Mouse (Mus musculus) cortical plate, adult 2 months (tissue): ENCODE results near the gene Pip5k1c.

Experiments
- CTCF ChIP-seq: fragments of 200-500 bp; IDR thresholded peaks from 2 replicates; pipeline ENCODE4 v1.5.1; 2011; ENCODE audit warnings: mild to moderate bottlenecking, control low read depth, low read length; ENCODE audit not compliant: insufficient read depth; ENCODE audit errors: extremely low read depth
- POLR2A ChIP-seq: fragments of 200-500 bp; IDR thresholded peaks from 2 replicates; pipeline ENCODE4 v1.6.1; 2011; ENCODE audit warnings: mild to moderate bottlenecking, low read length, control low read depth; ENCODE audit not compliant: insufficient read depth; ENCODE audit errors: extremely low read depth

DNA sequence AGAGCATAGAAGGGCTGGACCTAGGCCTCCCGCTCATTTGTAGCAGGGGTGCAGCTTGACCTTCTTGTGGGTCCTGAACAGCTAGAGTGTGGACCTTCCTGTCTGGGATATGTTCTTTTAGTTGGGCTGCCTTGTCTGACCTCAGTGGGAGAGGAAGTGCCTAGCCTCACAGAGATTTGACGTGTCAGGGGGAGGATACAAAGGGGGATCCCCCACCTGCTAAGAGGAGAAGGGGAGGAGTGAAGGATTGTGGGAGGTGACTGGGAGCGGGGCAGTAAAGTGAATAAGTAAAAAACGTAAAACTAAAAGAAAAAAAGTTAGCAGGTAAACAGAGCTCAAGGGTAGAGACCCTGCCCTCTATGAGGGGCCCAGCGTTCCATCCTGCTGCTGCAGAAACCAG lies 16.8 kb downstream of the Pip5k1c start:
- no peak for TF ChIP-seq POLR2A
- TF ChIP-seq CTCF, result no peak
